Mouse (Mus musculus) MEL (cell line): ENCODE measurements at regions not wholly inside any gene's neighbourhood (a gene's known extent, or its start where the extent isn't known, plus 50 kb on each side); places are given as distances from the start of the nearest gene placed in this dataset.

Experiments used
- CHD2 ChIP-seq: IDR thresholded peaks from 2 replicates; pipeline ENCODE4 v1.6.1; 2011; ENCODE audit warnings: low read length, improper control_type of control experiment
- CTCF ChIP-seq, 3 experiments: IDR thresholded peaks in 2 of 3; conservative IDR thresholded peaks in 1 of 3; 2 replicates each; pipeline ENCODE4 v1.5.1; 2011 to 2012; ENCODE audit warnings: low read length in 3 of 3, low read depth in 2 of 3, mild to moderate bottlenecking in 2 of 3, improper control_type of control experiment in 1 of 3, inconsistent platforms in 1 of 3, mixed read lengths in 1 of 3, moderate library complexity in 1 of 3; ENCODE audit not compliant: control insufficient read depth in 1 of 3, insufficient read depth in 1 of 3, poor library complexity in 1 of 3, severe bottlenecking in 1 of 3
- EP300 ChIP-seq, 2 experiments: IDR thresholded peaks; 2 replicates each; pipeline ENCODE4 v1.6.1; 2011; ENCODE audit warnings: improper control_type of control experiment in 2 of 2, low read length in 2 of 2, low read depth in 1 of 2, mild to moderate bottlenecking in 1 of 2
- GATA1 ChIP-seq: IDR thresholded peaks from 2 replicates; pipeline ENCODE4 v1.6.1; 2011; ENCODE audit warnings: low read depth, low read length, improper control_type of control experiment
- MAX ChIP-seq: IDR thresholded peaks from 2 replicates; pipeline ENCODE4 v1.6.1; 2011; ENCODE audit warnings: low read length, improper control_type of control experiment
- MEF2A ChIP-seq: IDR thresholded peaks from 2 replicates; pipeline ENCODE4 v1.6.1; 2014; ENCODE audit warnings: low read depth, mild to moderate bottlenecking, inconsistent platforms, low read length, improper control_type of control experiment; ENCODE audit not compliant: poor library complexity, insufficient replicate concordance, severe bottlenecking; ENCODE audit errors: extremely low read depth
- NRF1 ChIP-seq: IDR thresholded peaks from 2 replicates; pipeline ENCODE4 v1.6.1; 2014; ENCODE audit warnings: low read depth, mild to moderate bottlenecking, inconsistent platforms, low read length, improper control_type of control experiment, moderate library complexity; ENCODE audit not compliant: poor library complexity, insufficient read depth, severe bottlenecking
- POLR2A ChIP-seq, 2 experiments: IDR thresholded peaks; 2 replicates each; pipeline ENCODE4 v1.6.1; 2011 to 2012; ENCODE audit warnings: low read length in 2 of 2, mild to moderate bottlenecking in 2 of 2, control low read depth in 1 of 2, improper control_type of control experiment in 1 of 2, low read depth in 1 of 2, moderate library complexity in 1 of 2; ENCODE audit not compliant: control insufficient read depth in 1 of 2, insufficient read depth in 1 of 2, poor library complexity in 1 of 2
- SIN3A ChIP-seq: IDR thresholded peaks from 2 replicates; pipeline ENCODE4 v1.6.1; 2012; ENCODE audit warnings: low read length, improper control_type of control experiment, inconsistent platforms
- TAL1 ChIP-seq: IDR thresholded peaks from 2 replicates; pipeline ENCODE4 v1.6.1; 2012; ENCODE audit warnings: mild to moderate bottlenecking, inconsistent platforms, low read length, moderate library complexity, mixed read lengths

GRCm38 (mm10) chr4:9047151-9047550, 808.3 kb upstream of the Car8 start:
- TF ChIP-seq CTCF (IDR thresholded peaks at IDR 0.05 in 2 of 3, conservative IDR thresholded peaks at IDR 0.05 in 1 of 3; ENCODE audit: control insufficient read depth in 1 of 3, insufficient read depth in 1 of 3, low read depth in 2 of 3, low read length in 3 of 3, poor library complexity in 1 of 3, severe bottlenecking in 1 of 3) (no peak), EP300 (IDR thresholded peaks at IDR 0.05; ENCODE audit: low read depth in 1 of 2, low read length in 2 of 2) (no peak), MEF2A (no peak), POLR2A (IDR thresholded peaks at IDR 0.05; ENCODE audit: control insufficient read depth in 1 of 2, insufficient read depth in 1 of 2, low read depth in 1 of 2, low read length in 2 of 2, poor library complexity in 1 of 2) (no peak), MAX (no peak), SIN3A (no peak), TAL1 (no peak), CHD2 (no peak), NRF1 (no peak), GATA1 (no peak)
